Mouse (Mus musculus) c-Kit-positive CD71-positive TER-119-positive erythroid progenitor cells, embryonic 14.5 days (primary cell): ENCODE results near the gene Fgfr2.

Experiments
- DNase-seq: peaks from one replicate; pipeline ENCODE4 v3.0.0-alpha.2; 2013; ENCODE audit warnings: low spot score

The Fgfr2 gene

GRCm38 (mm10) chr7:130902929-130903328 lies 2220.2 kb downstream of the Fgfr2 start:
- no peak for DNase-seq

- no peak for DNase-seq
These were observed 2222.8 kb downstream of the Fgfr2 start for GRCm38 (mm10) chr7:130900233-130900848.

- DNase-seq, result no peak
These were observed 2224.8 kb downstream of the Fgfr2 start for GRCm38 (mm10) chr7:130898373-130898772.

GRCm38 (mm10) chr7:130897201-130897600 lies 2225.9 kb downstream of the Fgfr2 start:
- DNase-seq, result no peak

GRCm38 (mm10) chr7:130896064-130896463 lies 2227.1 kb downstream of the Fgfr2 start:
- no peak for DNase-seq

GRCm38 (mm10) chr7:130895618-130895945 lies 2227.6 kb downstream of the Fgfr2 start:
- no peak for DNase-seq

GRCm38 (mm10) chr7:130894931-130895617 lies 2228.1 kb downstream of the Fgfr2 start:
- no peak for DNase-seq

GRCm38 (mm10) chr7:130892973-130893372 lies 2230.2 kb downstream of the Fgfr2 start:
- no peak for DNase-seq

- no peak for DNase-seq
These were observed 2232.3 kb downstream of the Fgfr2 start for GRCm38 (mm10) chr7:130890871-130891270.

- DNase-seq, result no peak
These were observed 2235.2 kb downstream of the Fgfr2 start for GRCm38 (mm10) chr7:130887946-130888345.

- DNase-seq, result no peak
These were observed 2236.9 kb downstream of the Fgfr2 start for GRCm38 (mm10) chr7:130886246-130886645.

- no peak for DNase-seq
These were observed 2239.0 kb downstream of the Fgfr2 start for GRCm38 (mm10) chr7:130884161-130884560.

GRCm38 (mm10) chr7:130867256-130867655 lies 2255.9 kb downstream of the Fgfr2 start:
- DNase-seq, result no peak

GRCm38 (mm10) chr7:130866640-130867039 lies 2256.5 kb downstream of the Fgfr2 start:
- no peak for DNase-seq

- peak; percentile 42 for DNase-seq
These were observed 2257.2 kb downstream of the Fgfr2 start, which contains the start of gene Plekha1 for GRCm38 (mm10) chr7:130865613-130866591. Gene Plekha1 (plus strand): TSS chr7:130865756.

- DNase-seq, result no peak
These were observed 2258.4 kb downstream of the Fgfr2 start for GRCm38 (mm10) chr7:130864711-130865110.

GRCm38 (mm10) chr7:130862501-130862900 lies 2260.6 kb downstream of the Fgfr2 start:
- DNase-seq, result no peak

GRCm38 (mm10) chr7:130860721-130861142 lies 2262.4 kb downstream of the Fgfr2 start:
- no peak for DNase-seq

GRCm38 (mm10) chr7:130859926-130860325 lies 2263.2 kb downstream of the Fgfr2 start:
- DNase-seq, result no peak

- no peak for DNase-seq
These were observed 2265.2 kb downstream of the Fgfr2 start for GRCm38 (mm10) chr7:130857973-130858372.

GRCm38 (mm10) chr7:130855681-130856080 lies 2267.5 kb downstream of the Fgfr2 start:
- no peak for DNase-seq

- no peak for DNase-seq
These were observed 2268.4 kb downstream of the Fgfr2 start for GRCm38 (mm10) chr7:130854684-130855292.
